Comparison of ENCODE assay signal across 7 mouse cellular contexts in the genomic region with DNA sequence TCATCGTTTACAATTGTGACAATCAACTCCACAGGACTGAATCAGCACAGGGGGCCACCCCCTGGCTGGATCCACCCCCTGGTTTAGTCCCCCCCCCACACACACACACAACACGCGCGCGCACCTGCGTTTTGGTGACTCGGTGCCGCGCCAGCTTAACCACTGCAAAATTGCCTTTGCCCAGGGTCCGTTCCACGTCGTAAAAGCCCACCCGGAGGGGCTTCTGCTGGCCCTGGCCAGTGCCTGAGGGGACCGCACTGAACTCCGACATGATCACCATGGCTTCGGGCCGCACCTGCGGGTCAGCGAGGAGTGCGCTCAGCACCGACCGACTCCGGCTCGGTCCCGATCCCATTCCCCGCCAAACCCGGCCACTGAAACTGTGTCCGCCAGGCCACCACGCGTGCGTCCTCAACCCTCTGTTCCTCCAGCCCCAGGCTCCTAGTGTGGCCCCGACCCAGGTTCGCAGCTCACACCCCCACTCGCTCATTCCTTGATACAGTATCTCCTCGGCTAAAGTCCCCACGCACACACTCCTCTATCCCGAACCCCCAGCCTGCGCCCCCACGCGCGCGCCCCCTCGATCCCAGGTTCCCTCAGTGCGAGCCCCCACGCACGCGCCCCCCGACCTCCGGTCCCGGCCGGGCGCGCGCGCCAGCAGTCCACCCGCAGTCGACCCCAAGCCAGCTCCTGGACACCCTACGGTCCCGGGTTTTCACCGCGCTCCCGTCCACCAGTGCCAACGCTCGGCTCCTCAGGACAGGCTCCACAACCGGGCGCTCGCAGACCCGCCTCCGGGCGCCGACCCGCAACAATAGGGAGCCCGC. TPM values are rescaled to one million over a fixed set of nuclear protein-coding genes. Genes with fewer than 3 reads are reported as not detected.
A peak's percentile ranks its signal among the peaks of the same experiment; 100 is the strongest.
DNase-seq lines count a peak whose midpoint lies in the region; ATAC-seq and TF ChIP-seq lines count a peak whose summit lies in the region.

No protein-coding gene starts in this region.

- H3K9ac ChIP-seq in MEL (ENCODE audit: control insufficient read depth, low read depth, low read length, poor library complexity, severe bottlenecking) = peak overlapping the region; percentile 85
- H3K9ac ChIP-seq in heart, embryonic 13.5 days = peak overlapping the region; percentile 98

- H3K79me3 ChIP-seq in C2C12 (ENCODE audit: low read depth) = peaks cover 19% of the 10 kb centered on the region

- H3K79me2 ChIP-seq in C2C12 (ENCODE audit: control insufficient read depth, insufficient read depth) (peaks cover 34% of the 10 kb centered on the region), MEL (ENCODE audit: control insufficient read depth, insufficient read depth, low read length, poor library complexity) (peaks cover 11% of the 10 kb centered on the region)

- ATAC-seq in heart, embryonic 13.5 days (ENCODE audit: extremely low read depth, insufficient number of reproducible peaks, low FRiP score, low TSS enrichment) = peak; percentile 5; the same call in 1 of the 2 replicates

- H3K4me3 ChIP-seq in C2C12 (ENCODE audit: insufficient read depth, poor library complexity, severe bottlenecking) (peak overlapping the region; percentile 59), MEL (ENCODE audit: control insufficient read depth in 1 of 2, insufficient read depth in 1 of 2, low read depth in 2 of 2, low read length in 2 of 2) (peak overlapping the region; percentile 98)
- H3K4me3 ChIP-seq in heart, embryonic 13.5 days = peak overlapping the region; percentile 94

- H3K4me2 ChIP-seq in heart, embryonic 13.5 days = peak overlapping the region; percentile 86

- DNase-seq in MEL (ENCODE audit: low read depth, low spot score) = peak; percentile 51
- peak; percentile 50 for DNase-seq in embryo, embryonic 10.5 days (ENCODE audit: low spot score)
- peak; percentile 74 for DNase-seq in kidney, postnatal 10 days
- peak; percentile 65 for DNase-seq in lung, postnatal 10 days
- peak; percentile 55 for DNase-seq in right cerebral cortex, postnatal 4 days

- H3K27me3 ChIP-seq in C2C12 (ENCODE audit: control insufficient read depth, insufficient read depth, insufficient read length) (no peaks in the 10 kb centered on the region), MEL (ENCODE audit: control insufficient read depth in 1 of 2, insufficient read depth in 2 of 2, low read length in 2 of 2) (no peaks in the 10 kb centered on the region)
- no peaks in the 10 kb centered on the region for H3K27me3 ChIP-seq in heart, embryonic 13.5 days (replicated peaks)

- TF ChIP-seq EP300 in MEL (IDR thresholded peaks at IDR 0.05; ENCODE audit: low read depth in 1 of 2, low read length in 2 of 2) = no peak

- H3K27ac ChIP-seq in MEL (ENCODE audit: control insufficient read depth, low read depth, low read length) = no peak overlapping the region; the same call in 1 of the 2 replicates
- peak overlapping the region; percentile 91 for H3K27ac ChIP-seq in heart, embryonic 13.5 days (replicated peaks)

- no peak for TF ChIP-seq RAD21 in MEL (IDR thresholded peaks at IDR 0.05; ENCODE audit: low read depth, low read length)

- H3ac ChIP-seq in C2C12 (ENCODE audit: control insufficient read depth, insufficient read length, low read depth) = peak overlapping the region; percentile 79

- TF ChIP-seq POLR2A in MEL (IDR thresholded peaks at IDR 0.05; ENCODE audit: control insufficient read depth in 1 of 2, insufficient read depth in 1 of 2, low read depth in 1 of 2, low read length in 2 of 2, poor library complexity in 1 of 2) = no peak

- WGBS in heart, embryonic 13.5 days = 1% methylated on average over 66 of the region's 73 CpGs

- no peaks in the 10 kb centered on the region for H3K9me3 ChIP-seq in MEL (replicated peaks; ENCODE audit: insufficient read depth, low read length)
- no peaks in the 10 kb centered on the region for H3K9me3 ChIP-seq in heart, embryonic 13.5 days

- peaks cover 11% of the 10 kb centered on the region for H3K36me3 ChIP-seq in C2C12 (ENCODE audit: control insufficient read depth, insufficient read depth)
- H3K36me3 ChIP-seq in MEL (ENCODE audit: control insufficient read depth in 1 of 2, insufficient read depth in 2 of 2, low read length in 2 of 2) = no peaks in the 10 kb centered on the region
- H3K36me3 ChIP-seq in heart, embryonic 13.5 days = peaks cover 26% of the 10 kb centered on the region

- TF ChIP-seq CTCF in C2C12 (IDR thresholded peaks at IDR 0.05; ENCODE audit: control insufficient read depth, insufficient read depth, insufficient read length) (no peak), MEL (IDR thresholded peaks at IDR 0.05 in 2 of 3, conservative IDR thresholded peaks at IDR 0.05 in 1 of 3; ENCODE audit: control insufficient read depth in 1 of 3, insufficient read depth in 1 of 3, low read depth in 2 of 3, low read length in 3 of 3, poor library complexity in 1 of 3, severe bottlenecking in 1 of 3) (no peak)

- H3K4me1 ChIP-seq in MEL (ENCODE audit: control insufficient read depth in 1 of 2, insufficient read depth in 2 of 2, low read length in 2 of 2) = peaks cover 2 to 12% of the 10 kb centered on the region in 2 experiments; a peak in 3 of 4 replicates
- H3K4me1 ChIP-seq in heart, embryonic 13.5 days = peaks cover 61% of the 10 kb centered on the region

TF ChIP-seq in C2C12, 6 proteins besides CTCF, POLR2A, EP300 and RAD21:
- TF ChIP-seq MYOG (IDR thresholded peaks at IDR 0.05; ENCODE audit: control insufficient read depth, extremely low read depth, insufficient read length) = no peak
TF ChIP-seq in C2C12: peak in this region for 0.

TF ChIP-seq in MEL, 35 proteins besides CTCF, POLR2A, EP300 and RAD21:
- TF ChIP-seq NRF1 (IDR thresholded peaks at IDR 0.05; ENCODE audit: insufficient read depth, low read depth, low read length, poor library complexity, severe bottlenecking) (0 out of 2 replicates have a peak, but pooled peaks have one; percentile 23), KAT2A (conservative IDR thresholded peaks at IDR 0.05; ENCODE audit: low read depth, low read length) (no peak), ETS1 (IDR thresholded peaks at IDR 0.05; ENCODE audit: low read depth, low read length) (no peak), MXI1 (IDR thresholded peaks at IDR 0.05; ENCODE audit: low read depth, low read length) (peak; percentile 28), SIN3A (IDR thresholded peaks at IDR 0.05; ENCODE audit: low read length) (no peak), JUND (IDR thresholded peaks at IDR 0.05; ENCODE audit: low read depth, low read length) (no peak), USF2 (IDR thresholded peaks at IDR 0.05; ENCODE audit: borderline replicate concordance in 1 of 2, insufficient read depth in 1 of 2, low read depth in 1 of 2, low read length in 2 of 2) (no peak), SMC3 (IDR thresholded peaks at IDR 0.05; ENCODE audit: low read depth, low read length) (no peak)

RNA-seq across cellular contexts. Expression of gene Sik1, which starts 0.6 kb away (rescaled TPM):
- polyA plus RNA-seq in C2C12 (2012; fragmentation: generic; extraction: Trizol) (9.3 TPM), MEL (2012; ENCODE audit: insufficient read depth in 1 of 2, insufficient read length in 2 of 2, low read depth in 1 of 2, low replicate concordance in 2 of 2, missing spikeins in 1 of 2) (10 to 100 TPM in 1 of 2 experiments, not detected in 1; 10.4 TPM)
- 4.7 and 5.5 TPM in 2 replicates for total RNA-seq in MEL (2012; rRNA removed)
- polyA plus RNA-seq in heart, embryonic 13.5 days (2015; fragmentation: Nextera tagmentation; extraction: Ambion mirVana) = 17.2 and 17.6 TPM in 2 replicates
